In genomic region chr6:146947186-146947585, GRCm38 (mm10) we compare ENCODE assay signal across 19 mouse cellular contexts. TPM values are rescaled to one million over a fixed set of nuclear protein-coding genes. Genes with fewer than 3 reads are reported as not detected.
A peak's percentile ranks its signal among the peaks of the same experiment; 100 is the strongest.
DNase-seq lines count a peak whose midpoint lies in the region; ATAC-seq and TF ChIP-seq lines count a peak whose summit lies in the region.
"Had no signal": no experiment of that assay in that cellular context is flagged by ENCODE, and none has a peak within 500 bp of the region (broad histone marks: within the 10 kb centered on the region; RNA-seq: fewer than 3 reads in every experiment).

No protein-coding gene starts in this region.

- no peak overlapping the region for H3K4me2 ChIP-seq in heart, postnatal 0 days (ENCODE audit: low read depth, low read length)
- no peak overlapping the region for H3K4me2 ChIP-seq in intestine, embryonic 16.5 days (ENCODE audit: low read depth, low read length)
- H3K4me2 ChIP-seq in stomach, embryonic 15.5 days = no peak overlapping the region
- H3K4me2 ChIP-seq in hindbrain, postnatal 0 days (ENCODE audit: low read depth, low read length) = no peak overlapping the region
- H3K4me2 ChIP-seq: embryonic facial prominence, embryonic 15.5 days; lung, embryonic 15.5 days had no signal

- no peak overlapping the region for H3K4me3 ChIP-seq in heart, postnatal 0 days (ENCODE audit: low read depth, low read length)
- peak overlapping the region; percentile 9 for H3K4me3 ChIP-seq in megakaryocyte, embryonic 14.5 days (replicated peaks)
- no peak overlapping the region for H3K4me3 ChIP-seq in intestine, embryonic 16.5 days (ENCODE audit: low read length)
- no peak overlapping the region for H3K4me3 ChIP-seq in stomach, embryonic 15.5 days (replicated peaks)
- H3K4me3 ChIP-seq in hindbrain, postnatal 0 days (ENCODE audit: low read length) = no peak overlapping the region
- H3K4me3 ChIP-seq: embryonic facial prominence, embryonic 15.5 days; forebrain, embryonic 10.5 days; layer of hippocampus, adult 2 months; limb, embryonic 10.5 days; liver, embryonic 12.5 days; lung, embryonic 15.5 days had no signal

- no peaks in the 10 kb centered on the region for H3K27me3 ChIP-seq in heart, postnatal 0 days (ENCODE audit: control insufficient read depth, insufficient read depth, low read length)
- no peaks in the 10 kb centered on the region for H3K27me3 ChIP-seq in megakaryocyte, embryonic 14.5 days (replicated peaks)
- no peaks in the 10 kb centered on the region for H3K27me3 ChIP-seq in intestine, embryonic 16.5 days (replicated peaks; ENCODE audit: control insufficient read depth, insufficient read depth, low read length)
- H3K27me3 ChIP-seq in stomach, embryonic 15.5 days (replicated peaks) = no peaks in the 10 kb centered on the region
- H3K27me3 ChIP-seq in hindbrain, postnatal 0 days (ENCODE audit: insufficient read depth, low read length) = no peaks in the 10 kb centered on the region
- H3K27me3 ChIP-seq: embryonic facial prominence, embryonic 15.5 days; liver, embryonic 12.5 days; lung, embryonic 15.5 days had no signal

- peak; percentile 27; the same call in 1 of the 2 replicates for ATAC-seq in heart, postnatal 0 days (ENCODE audit: insufficient read depth, low read depth)
- ATAC-seq in megakaryocyte, adult 5-6 weeks (ENCODE audit: poor library complexity, severe bottlenecking) = no peak
- peak; percentile 47 for ATAC-seq in intestine, embryonic 16.5 days
- ATAC-seq in stomach, embryonic 15.5 days (ENCODE audit: insufficient read depth, low FRiP score, low read depth) = 0 out of 2 replicates have a peak, but pooled peaks have one; percentile 26
- no peak for ATAC-seq in hindbrain, postnatal 0 days

- no peaks in the 10 kb centered on the region for H3K9me3 ChIP-seq in heart, postnatal 0 days (replicated peaks; ENCODE audit: control insufficient read depth, low read length)
- H3K9me3 ChIP-seq in megakaryocyte, embryonic 14.5 days = no peaks in the 10 kb centered on the region
- no peaks in the 10 kb centered on the region for H3K9me3 ChIP-seq in intestine, embryonic 16.5 days (ENCODE audit: control insufficient read depth, low read length)
- no peaks in the 10 kb centered on the region for H3K9me3 ChIP-seq in stomach, embryonic 15.5 days
- H3K9me3 ChIP-seq in hindbrain, postnatal 0 days (ENCODE audit: low read length) = no peaks in the 10 kb centered on the region
- H3K9me3 ChIP-seq: embryonic facial prominence, embryonic 15.5 days; forebrain, embryonic 10.5 days; limb, embryonic 10.5 days; liver, embryonic 12.5 days; lung, embryonic 15.5 days had no signal

- no peak for TF ChIP-seq CTCF in heart, postnatal 0 days (IDR thresholded peaks at IDR 0.05; ENCODE audit: low read depth)
- TF ChIP-seq CTCF in hindbrain, postnatal 0 days (IDR thresholded peaks at IDR 0.05; ENCODE audit: low read depth) = no peak

- H3K4me1 ChIP-seq in heart, postnatal 0 days (ENCODE audit: control insufficient read depth, insufficient read depth) = peaks cover 38% of the 10 kb centered on the region
- peaks cover 96% of the 10 kb centered on the region for H3K4me1 ChIP-seq in megakaryocyte, embryonic 14.5 days
- peaks cover 30% of the 10 kb centered on the region for H3K4me1 ChIP-seq in intestine, embryonic 16.5 days (ENCODE audit: control insufficient read depth, insufficient read depth, low read length)
- H3K4me1 ChIP-seq in stomach, embryonic 15.5 days = peaks cover 17% of the 10 kb centered on the region
- no peaks in the 10 kb centered on the region for H3K4me1 ChIP-seq in hindbrain, postnatal 0 days (ENCODE audit: insufficient read depth, low read length)

- no peaks in the 10 kb centered on the region for H3K36me3 ChIP-seq in heart, postnatal 0 days (replicated peaks; ENCODE audit: control insufficient read depth, insufficient read depth, low read length)
- H3K36me3 ChIP-seq in megakaryocyte, embryonic 14.5 days (replicated peaks; ENCODE audit: low read length) = peaks cover 27% of the 10 kb centered on the region
- no peaks in the 10 kb centered on the region for H3K36me3 ChIP-seq in intestine, embryonic 16.5 days (ENCODE audit: control insufficient read depth, insufficient read depth, low read length)
- H3K36me3 ChIP-seq in stomach, embryonic 15.5 days = no peaks in the 10 kb centered on the region
- no peaks in the 10 kb centered on the region for H3K36me3 ChIP-seq in hindbrain, postnatal 0 days (ENCODE audit: insufficient read depth, low read length)
- H3K36me3 ChIP-seq: embryonic facial prominence, embryonic 15.5 days; forebrain, embryonic 10.5 days; limb, embryonic 10.5 days; liver, embryonic 12.5 days; lung, embryonic 15.5 days had no signal

- no peak for TF ChIP-seq EP300 in heart, postnatal 0 days (IDR thresholded peaks at IDR 0.05; ENCODE audit: low read depth)

- no peak overlapping the region for H3K27ac ChIP-seq in heart, postnatal 0 days (ENCODE audit: low read depth)
- H3K27ac ChIP-seq in intestine, embryonic 16.5 days (ENCODE audit: low read length) = 0 out of 2 replicates have a peak overlapping the region, but pooled peaks have one; percentile 11
- H3K27ac ChIP-seq in stomach, embryonic 15.5 days = no peak overlapping the region
- H3K27ac ChIP-seq in hindbrain, postnatal 0 days = no peak overlapping the region
- H3K27ac ChIP-seq: embryonic facial prominence, embryonic 15.5 days; forebrain, embryonic 10.5 days; layer of hippocampus, adult 2 months; limb, embryonic 10.5 days; lung, embryonic 15.5 days had no signal

- 68% methylated on average over 4 of the region's 4 CpGs for WGBS in heart, postnatal 0 days
- WGBS in intestine, embryonic 16.5 days = 61% methylated on average over 4 of the region's 4 CpGs
- WGBS in stomach, embryonic 15.5 days = 57% methylated on average over 4 of the region's 4 CpGs
- WGBS in hindbrain, postnatal 0 days = 82% methylated on average over 4 of the region's 4 CpGs

- DNase-seq in heart, postnatal 0 days (ENCODE audit: low spot score) = no peak
- no peak for DNase-seq in heart, adult 18-20 months
- DNase-seq in hindbrain, postnatal 0 days (ENCODE audit: low spot score) = no peak
- no peak for DNase-seq in right cerebral cortex, postnatal 14 days
- DNase-seq: adrenal gland, adult 2 months; cerebellum, postnatal 10 days; gastrocnemius, postnatal 14 days; thymus, postnatal 36 days had no signal

- H3K9ac ChIP-seq in heart, postnatal 0 days (replicated peaks; ENCODE audit: low read depth, low read length) = no peak overlapping the region
- no peak overlapping the region for H3K9ac ChIP-seq in intestine, embryonic 16.5 days (ENCODE audit: low read depth, low read length)
- H3K9ac ChIP-seq in stomach, embryonic 15.5 days = no peak overlapping the region
- H3K9ac ChIP-seq in hindbrain, postnatal 0 days (replicated peaks; ENCODE audit: low read length) = no peak overlapping the region
- H3K9ac ChIP-seq: embryonic facial prominence, embryonic 15.5 days; liver, embryonic 12.5 days; lung, embryonic 15.5 days had no signal

RNA-seq across cellular contexts. Expression of gene 1700034J05Rik, which starts 7.0 kb away (rescaled TPM):
- total RNA-seq in heart, postnatal 0 days (2014; rRNA removed; ENCODE audit: low replicate concordance) = not detected in 2 replicates
- polyA plus RNA-seq in heart, postnatal 0 days (2015; fragmentation: Nextera tagmentation; extraction: Ambion mirVana) = 0.07 TPM in 2 replicates
- total RNA-seq in heart, adult 18-20 months (2021) = not detected
- not detected in 2 replicates for polyA plus RNA-seq in megakaryocyte, embryonic 14.5 days (2012; ENCODE audit: insufficient read depth, low replicate concordance)
- not detected in 2 replicates for total RNA-seq in megakaryocyte, adult 5-6 weeks (2015)
- not detected in 2 replicates for total RNA-seq in megakaryocyte, adult 5-6 weeks (2017)
- polyA plus RNA-seq in intestine, embryonic 16.5 days (2015; fragmentation: Nextera tagmentation; extraction: Ambion mirVana) = 0.10 and 0.11 TPM in 2 replicates
- polyA plus RNA-seq in stomach, embryonic 15.5 days (2015; fragmentation: Nextera tagmentation; extraction: Ambion mirVana) = 0.12 and 0.18 TPM in 2 replicates
- not detected in 2 replicates for total RNA-seq in hindbrain, postnatal 0 days (2014; rRNA removed)
- not detected in 2 replicates for polyA plus RNA-seq in hindbrain, postnatal 0 days (2015; fragmentation: Nextera tagmentation; extraction: Ambion mirVana)
- total RNA-seq: adrenal gland, adult 2 months; gastrocnemius, postnatal 14 days; layer of hippocampus, adult 2 months; left cerebral cortex, adult 18-20 months had no signal
- polyA plus RNA-seq: adrenal gland, adult 2 months had no signal

RNA-seq across cellular contexts. Expression of gene Ppfibp1, which starts 58.9 kb away (rescaled TPM):
- 43.0 and 56.5 TPM in 2 replicates for total RNA-seq in heart, postnatal 0 days (2014; rRNA removed; ENCODE audit: low replicate concordance)
- polyA plus RNA-seq in heart, postnatal 0 days (2015; fragmentation: Nextera tagmentation; extraction: Ambion mirVana) = 38.8 and 39.5 TPM in 2 replicates
- 100 to 1,000 TPM; 115 to 130 TPM for total RNA-seq in heart, adult 18-20 months (2021)
- 1.7 and 3.4 TPM in 2 replicates for polyA plus RNA-seq in megakaryocyte, embryonic 14.5 days (2012; ENCODE audit: insufficient read depth, low replicate concordance)
- 4.0 and 5.0 TPM in 2 replicates for total RNA-seq in megakaryocyte, adult 5-6 weeks (2015)
- total RNA-seq in megakaryocyte, adult 5-6 weeks (2017) = 10.5 and 11.9 TPM in 2 replicates
- 31.8 and 33.3 TPM in 2 replicates for polyA plus RNA-seq in intestine, embryonic 16.5 days (2015; fragmentation: Nextera tagmentation; extraction: Ambion mirVana)
- polyA plus RNA-seq in stomach, embryonic 15.5 days (2015; fragmentation: Nextera tagmentation; extraction: Ambion mirVana) = 40.9 and 42.8 TPM in 2 replicates
- total RNA-seq in hindbrain, postnatal 0 days (2014; rRNA removed) = 17.8 and 26.8 TPM in 2 replicates
- 16.3 and 17.2 TPM in 2 replicates for polyA plus RNA-seq in hindbrain, postnatal 0 days (2015; fragmentation: Nextera tagmentation; extraction: Ambion mirVana)

Comparison
In these comparisons a context has a peak if more than half of its experiments do, and no peak if none do; other contexts are left out.
1. ATAC-seq: peak in heart, postnatal 0 days (single experiment), intestine, embryonic 16.5 days (single experiment) and stomach, embryonic 15.5 days (single experiment); none in megakaryocyte, adult 5-6 weeks (single experiment) and hindbrain, postnatal 0 days (single experiment).